Mouse (Mus musculus) bone marrow, adult 2 months (tissue): ENCODE results near the gene Cnnm1. TPM values are rescaled to one million over a fixed set of nuclear protein-coding genes. Genes with fewer than 3 reads are reported as not detected.
"Not testable (repeated sequence)": the region's sequence is repeated elsewhere in the genome, so short reads cannot be mapped to it uniquely, and the experiment has no call there.

Experiments
- H3K27ac ChIP-seq: fragments of 200-500 bp; 2 replicates; pipeline ENCODE4 v1.5.1; 2012; ENCODE audit warnings: low read depth, mild to moderate bottlenecking, control low read depth, inconsistent platforms, low read length; ENCODE audit not compliant: control insufficient read depth, poor library complexity, insufficient read depth
- H3K4me1 ChIP-seq: fragments of 200-500 bp; 2 replicates; pipeline ENCODE4 v1.6.1; 2011; ENCODE audit warnings: low read length; ENCODE audit not compliant: control insufficient read depth, insufficient read depth
- H3K4me3 ChIP-seq: fragments of 200-500 bp; replicated peaks from 2 replicates; pipeline ENCODE3; 2011; ENCODE audit warnings: mild to moderate bottlenecking, low read depth, low read length, control low read depth; ENCODE audit not compliant: control insufficient read depth
- CTCF ChIP-seq: fragments of 200-500 bp; IDR thresholded peaks from 2 replicates; pipeline ENCODE4 v1.5.1; 2011; ENCODE audit warnings: low read length, control low read depth; ENCODE audit not compliant: control insufficient read depth, insufficient read depth
- POLR2A ChIP-seq: fragments of 200-500 bp; IDR thresholded peaks from 2 replicates; pipeline ENCODE4 v1.6.1; 2011; ENCODE audit warnings: low read depth, mild to moderate bottlenecking, control low read depth, low read length, borderline replicate concordance; ENCODE audit not compliant: control insufficient read depth
- WGBS: fragments of 180-500 bp; shearing (Covaris S2); methylation state at CpG from one replicate; pipeline ENCODE4 v1.1.7; 2018; 5-methylcytosine and 5-hydroxymethylcytosine counted together
- polyA plus RNA-seq: library from polyadenylated mRNA; stranded (reverse); fragments of >200 nt; gene quantifications from 2 replicates; pipeline ENCODE4 v1.2.4, GENCODE M21; 2011; ENCODE audit warnings: low replicate concordance; ENCODE audit not compliant: missing spikeins, insufficient read depth, insufficient read length

Cnnm1 gene
- polyA plus RNA-seq, 1 experiment = 3.6 TPM

GRCm38 (mm10) chr19:43487429-43487828 is 47.2 kb downstream of the Cnnm1 start:
- 30% methylated on average over 3 of the region's 3 CpGs for WGBS
- TF ChIP-seq POLR2A (no peak), CTCF (no peak)
- H3K4me1 ChIP-seq = no peaks in the 10 kb centered on the region

GRCm38 (mm10) chr19:43493316-43493715 is 53.1 kb downstream of the Cnnm1 start:
- H3K4me3 ChIP-seq, H3K4me1 ChIP-seq, H3K27ac ChIP-seq: not testable (repeated sequence)
- WGBS = 83% methylated on average over 1 of the region's 1 CpGs

More at GRCm38 (mm10) chr19:43487429-43487828, 47.2 kb downstream of the Cnnm1 start:
- H3K4me3 ChIP-seq = no peak overlapping the region
- H3K27ac ChIP-seq = no peak overlapping the region

- TF ChIP-seq POLR2A (no peak), CTCF (no peak)
- H3K27ac ChIP-seq = no peak overlapping the region
- no peaks in the 10 kb centered on the region for H3K4me1 ChIP-seq
- no peak overlapping the region for H3K4me3 ChIP-seq
- 80% methylated on average over 6 of the region's 6 CpGs for WGBS
Observed at GRCm38 (mm10) chr19:43493878-43494277, 53.6 kb downstream of the Cnnm1 start.

- Histone ChIP-seq H3K4me1 (no peaks in the 10 kb centered on the region), H3K27ac (no peak overlapping the region), H3K4me3 (no peak overlapping the region)
- no peak for TF ChIP-seq POLR2A
- no peak for TF ChIP-seq CTCF
- WGBS = 16% methylated on average over 14 of the region's 14 CpGs
Observed at GRCm38 (mm10) chr19:43494914-43495313, 54.7 kb downstream of the Cnnm1 start.

GRCm38 (mm10) chr19:43495846-43496245 is 55.6 kb downstream of the Cnnm1 start:
- no peak overlapping the region for H3K27ac ChIP-seq
- H3K4me3 ChIP-seq = no peak overlapping the region
- TF ChIP-seq CTCF (no peak), POLR2A (no peak)
- WGBS = 19% methylated on average over 5 of the region's 5 CpGs
- H3K4me1 ChIP-seq = no peaks in the 10 kb centered on the region

- no peak overlapping the region for H3K4me3 ChIP-seq
- H3K27ac ChIP-seq = no peak overlapping the region
- WGBS = 84% methylated on average over 7 of the region's 7 CpGs
- no peaks in the 10 kb centered on the region for H3K4me1 ChIP-seq
- no peak for TF ChIP-seq CTCF
- no peak for TF ChIP-seq POLR2A
Observed at GRCm38 (mm10) chr19:43497440-43497839, 57.2 kb downstream of the Cnnm1 start.

GRCm38 (mm10) chr19:43498874-43499273 is 58.6 kb downstream of the Cnnm1 start:
- no peak overlapping the region for H3K27ac ChIP-seq
- no peak overlapping the region for H3K4me3 ChIP-seq
- TF ChIP-seq POLR2A (no peak), CTCF (no peak)
- no peaks in the 10 kb centered on the region for H3K4me1 ChIP-seq
- 83% methylated on average over 7 of the region's 7 CpGs for WGBS

GRCm38 (mm10) chr19:43502630-43503029 is 62.4 kb downstream of the Cnnm1 start:
- Histone ChIP-seq H3K4me1 (no peaks in the 10 kb centered on the region), H3K27ac (no peak overlapping the region), H3K4me3 (no peak overlapping the region)
- WGBS = 90% methylated on average over 11 of the region's 11 CpGs
- TF ChIP-seq CTCF (no peak), POLR2A (no peak)

GRCm38 (mm10) chr19:43503593-43503992 is 63.4 kb downstream of the Cnnm1 start:
- not testable (repeated sequence) for H3K27ac ChIP-seq, H3K4me1 ChIP-seq, H3K4me3 ChIP-seq
- WGBS = 67% methylated on average over 8 of the region's 9 CpGs
